13 mouse cellular contexts compared by ENCODE assay signal in the genomic region with DNA sequence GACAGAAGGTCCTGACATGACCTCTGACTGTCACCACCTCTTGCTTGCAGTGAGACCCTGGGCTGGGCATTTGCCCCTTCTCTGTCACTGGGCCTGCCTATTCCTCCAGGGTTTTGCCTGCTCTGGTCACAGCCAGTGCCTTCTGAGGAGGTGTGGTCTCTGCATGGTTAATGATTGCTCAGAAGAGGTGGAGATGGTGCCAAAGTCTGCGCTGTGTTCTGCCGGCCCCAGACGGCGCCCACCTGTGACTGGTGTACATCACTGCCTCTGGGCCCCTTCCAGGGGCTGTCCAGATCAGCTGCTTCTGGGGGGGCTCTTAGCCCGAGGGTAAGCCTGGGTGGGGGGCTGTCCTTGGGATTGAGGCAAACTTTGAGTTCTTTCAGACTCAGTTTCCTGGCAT. TPM values are rescaled to one million over a fixed set of nuclear protein-coding genes. Genes with fewer than 3 reads are reported as not detected.
DNase-seq lines count a peak whose midpoint lies in the region; ATAC-seq and TF ChIP-seq lines count a peak whose summit lies in the region.
"Had no signal": no experiment of that assay in that cellular context is flagged by ENCODE, and none has a peak within 500 bp of the region (broad histone marks: within the 10 kb centered on the region; RNA-seq: fewer than 3 reads in every experiment).

TSS of gene Cdhr2 (plus strand) at position 219 of the 400 bp plus-strand sequence.

- ATAC-seq in liver, embryonic 15.5 days (ENCODE audit: insufficient read depth), result peak; percentile 64

- no peak for TF ChIP-seq CTCF in spleen, adult 2 months (IDR thresholded peaks at IDR 0.05; ENCODE audit: extremely low read depth, insufficient read depth, insufficient read length, insufficient replicate concordance)

- H3K36me3 ChIP-seq in spleen, adult 2 months (ENCODE audit: control insufficient read depth, insufficient read depth, low read length), result no peaks in the 10 kb centered on the region
- H3K36me3 ChIP-seq in liver, embryonic 15.5 days (replicated peaks), result no peaks in the 10 kb centered on the region
- H3K36me3 ChIP-seq in hindbrain, embryonic 10.5 days, result no peaks in the 10 kb centered on the region
- H3K36me3 ChIP-seq: limb, embryonic 15.5 days had no signal

- H3K27me3 ChIP-seq in spleen, adult 2 months (ENCODE audit: control insufficient read depth, insufficient read depth, low read length), result no peaks in the 10 kb centered on the region
- H3K27me3 ChIP-seq in liver, embryonic 15.5 days, result no peaks in the 10 kb centered on the region
- H3K27me3 ChIP-seq in hindbrain, embryonic 10.5 days (ENCODE audit: insufficient read depth, poor library complexity, severe bottlenecking), result no peaks in the 10 kb centered on the region
- H3K27me3 ChIP-seq: limb, embryonic 15.5 days had no signal

- peaks cover 14% of the 10 kb centered on the region; the same call in 1 of the 2 replicates for H3K4me1 ChIP-seq in spleen, adult 2 months (ENCODE audit: control insufficient read depth, insufficient read depth, insufficient read length)
- 0 out of 2 replicates have a peak, but pooled peaks cover 9% of the 10 kb centered on the region for H3K4me1 ChIP-seq in liver, embryonic 15.5 days (replicated peaks)
- H3K4me1 ChIP-seq in hindbrain, embryonic 10.5 days (replicated peaks), result no peaks in the 10 kb centered on the region
- H3K4me1 ChIP-seq: limb, embryonic 15.5 days had no signal

- no peaks in the 10 kb centered on the region for H3K9me3 ChIP-seq in liver, embryonic 15.5 days (replicated peaks)
- H3K9me3 ChIP-seq in hindbrain, embryonic 10.5 days, result no peaks in the 10 kb centered on the region
- H3K9me3 ChIP-seq: limb, embryonic 15.5 days had no signal

- H3K9ac ChIP-seq in liver, embryonic 15.5 days, result no peak within 1 kb of the TSS
- H3K9ac ChIP-seq: limb, embryonic 15.5 days had no signal

- no peak for TF ChIP-seq POLR2A in spleen, adult 2 months (IDR thresholded peaks at IDR 0.05; ENCODE audit: low read depth, low read length)

- DNase-seq in spleen, adult 2 months (ENCODE audit: low read depth in 1 of 2, low spot score in 2 of 2), result no peak
- no peak for DNase-seq in spleen, postnatal 10 days (ENCODE audit: low spot score in 2 of 2)
- peak; percentile 86 for DNase-seq in kidney, postnatal 14 days
- DNase-seq in right cerebral cortex, adult 18-20 months, result no peak
- no peak for DNase-seq in hindbrain, embryonic 10.5 days (ENCODE audit: low spot score)
- DNase-seq in lung, postnatal 14 days, result no peak
- DNase-seq: cerebellum, adult 11 months; heart, adult 11 months; heart, postnatal 14 days; right cerebral cortex, postnatal 4 days had no signal

- WGBS in spleen, adult 2 months, result 83% methylated on average over 5 of the region's 5 CpGs
- WGBS in liver, embryonic 15.5 days (ENCODE audit: insufficient replicate concordance), result 63% methylated on average over 5 of the region's 5 CpGs
- 80% methylated on average over 5 of the region's 5 CpGs for WGBS in hindbrain, embryonic 10.5 days

- H3K4me3 ChIP-seq in spleen, adult 2 months (ENCODE audit: extremely low read depth, insufficient read depth, insufficient read length), result no peak within 1 kb of the TSS
- peak within 1 kb of the TSS; percentile 40 for H3K4me3 ChIP-seq in liver, embryonic 15.5 days (replicated peaks)
- H3K4me3 ChIP-seq in hindbrain, embryonic 10.5 days, result no peak within 1 kb of the TSS
- H3K4me3 ChIP-seq: limb, embryonic 15.5 days; myocyte had no signal

- H3K27ac ChIP-seq in spleen, adult 2 months (ENCODE audit: insufficient read depth, low read length), result peak within 1 kb of the TSS; percentile 46; the same call in 1 of the 2 replicates
- peak within 1 kb of the TSS; percentile 64; the same call in 1 of the 2 replicates for H3K27ac ChIP-seq in liver, embryonic 15.5 days (replicated peaks)
- H3K27ac ChIP-seq in hindbrain, embryonic 10.5 days, result no peak within 1 kb of the TSS
- H3K27ac ChIP-seq: limb, embryonic 15.5 days had no signal

- peak within 1 kb of the TSS; percentile 55 for H3K4me2 ChIP-seq in liver, embryonic 15.5 days
- H3K4me2 ChIP-seq: limb, embryonic 15.5 days had no signal

RNA-seq across cellular contexts. Expression of gene Cdhr2, which starts in this region (rescaled TPM):
- polyA plus RNA-seq in spleen, adult 2 months (2012; rRNA removed), result 0.04 and 0.11 TPM in 2 replicates
- 16.6 and 19.9 TPM in 2 replicates for polyA plus RNA-seq in liver, embryonic 15.5 days (2015; fragmentation: Nextera tagmentation; extraction: Ambion mirVana)
- polyA plus RNA-seq in hindbrain, embryonic 10.5 days (2016; fragmentation: Nextera tagmentation; extraction: Ambion mirVana), result 0.07 and 0.15 TPM in 2 replicates
- polyA plus RNA-seq: limb, embryonic 15.5 days; myocyte had no signal

Comparison
In these comparisons a context has a peak if more than half of its experiments do, and no peak if none do; other contexts are left out.
1. RNA of gene Cdhr2 (polyA plus RNA-seq): 16.6 to 19.9 TPM in liver, embryonic 15.5 days; 0.07 to 0.15 TPM in hindbrain, embryonic 10.5 days and 0.04 to 0.11 TPM in spleen, adult 2 months; every median in the first group is over 10 times any median in the second.